Mouse (Mus musculus): Measurements from ENCODE around the gene Slc7a11. TPM values are rescaled to one million over a fixed set of nuclear protein-coding genes. Genes with fewer than 3 reads are reported as not detected.

The Slc7a11 gene
- total RNA-seq (2014; rRNA removed): 21.7 and 26.0 TPM in 2 replicates
- 3.3 and 3.9 TPM in 2 replicates for polyA plus RNA-seq (2015; fragmentation: Nextera tagmentation; extraction: Ambion mirVana)

DNA sequence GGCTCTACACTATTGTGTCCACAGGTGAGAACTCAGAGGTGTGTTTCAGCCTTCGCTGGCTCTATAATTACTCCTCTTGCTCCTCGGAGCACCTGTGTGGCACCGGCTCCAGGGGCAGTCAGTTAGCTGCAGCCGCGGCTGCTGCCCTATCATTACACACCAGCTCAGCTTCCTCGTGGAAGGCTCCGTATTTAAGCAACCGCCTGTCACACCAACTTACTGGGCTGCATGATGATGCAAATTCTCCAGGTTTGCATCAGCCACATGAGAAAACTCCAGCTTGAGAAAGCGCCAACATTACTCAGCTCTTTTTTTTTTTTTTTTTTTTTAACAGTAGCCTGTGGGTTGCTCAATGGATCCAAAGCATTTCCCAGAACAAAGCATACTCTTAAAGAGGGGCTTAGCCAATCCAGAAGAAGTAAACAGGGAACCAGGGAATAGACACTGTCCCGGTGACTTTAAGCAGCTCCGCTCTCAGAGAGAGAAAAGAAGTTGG is at the start of gene Slc7a11:
Gene Slc7a11, minus strand, starts transcription at position 194 of the 496 bp plus-strand sequence.
- H3K36me3 ChIP-seq (ENCODE audit: insufficient read depth, low read length): no peaks in the 10 kb centered on the region
- peak within 1 kb of the TSS; percentile 28 for H3K4me3 ChIP-seq (ENCODE audit: low read depth, low read length)
- H3K4me2 ChIP-seq (ENCODE audit: low read depth, low read length, poor library complexity, severe bottlenecking): peak within 1 kb of the TSS; percentile 59
- peak; percentile 65; the same call in 1 of the 2 replicates for ATAC-seq (ENCODE audit: low FRiP score)
- H3K4me1 ChIP-seq (ENCODE audit: insufficient read depth, low read length): no peaks in the 10 kb centered on the region
- H3K9me3 ChIP-seq (ENCODE audit: low read length): no peaks in the 10 kb centered on the region
- peak; percentile 64 for DNase-seq (ENCODE audit: low spot score)
- H3K27me3 ChIP-seq (ENCODE audit: insufficient read depth, low read length): no peaks in the 10 kb centered on the region
- no peak within 1 kb of the TSS for H3K9ac ChIP-seq (replicated peaks; ENCODE audit: low read length, poor library complexity, severe bottlenecking)
- H3K27ac ChIP-seq (ENCODE audit: low read depth, low read length): 0 out of 2 replicates have a peak within 1 kb of the TSS, but pooled peaks have one; percentile 28
- TF ChIP-seq CTCF (IDR thresholded peaks at IDR 0.05): no peak
- 1% methylated on average over 11 of the region's 11 CpGs for WGBS

DNA sequence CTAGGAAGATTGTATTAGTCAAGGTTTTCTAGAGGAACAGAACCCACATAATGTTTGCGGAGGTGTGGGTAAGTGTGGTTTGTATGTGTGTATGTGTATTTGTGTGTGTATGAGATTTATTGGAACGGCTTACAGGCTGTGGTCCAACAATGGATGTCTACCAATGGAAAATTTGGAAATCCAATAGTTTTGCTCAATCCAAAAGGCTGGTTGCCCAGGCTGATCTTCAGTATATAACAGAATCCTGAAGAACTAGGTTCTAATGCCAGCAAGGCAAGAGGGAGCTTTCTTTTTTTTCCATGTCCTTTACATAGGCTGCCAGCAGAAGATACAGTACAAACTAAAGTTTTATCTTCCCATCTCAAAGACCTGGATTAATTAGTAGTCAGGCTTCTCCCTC is 48.3 kb upstream of the Slc7a11 start:
- Histone ChIP-seq H3K9me3 (ENCODE audit: low read length) (no peaks in the 10 kb centered on the region), H3K36me3 (ENCODE audit: insufficient read depth, low read length) (no peaks in the 10 kb centered on the region), H3K4me1 (ENCODE audit: insufficient read depth, low read length) (no peaks in the 10 kb centered on the region), H3K4me2 (ENCODE audit: low read depth, low read length, poor library complexity, severe bottlenecking) (no peak overlapping the region), H3K27me3 (ENCODE audit: insufficient read depth, low read length) (no peaks in the 10 kb centered on the region), H3K4me3 (ENCODE audit: low read depth, low read length) (no peak overlapping the region), H3K9ac (replicated peaks; ENCODE audit: low read length, poor library complexity, severe bottlenecking) (no peak overlapping the region), H3K27ac (ENCODE audit: low read depth, low read length) (no peak overlapping the region)
- DNase-seq (ENCODE audit: low spot score) (no peak), ATAC-seq (ENCODE audit: low FRiP score) (no peak)
- TF ChIP-seq CTCF (IDR thresholded peaks at IDR 0.05): no peak
- WGBS: 100% methylated on average over 2 of the region's 2 CpGs

DNA sequence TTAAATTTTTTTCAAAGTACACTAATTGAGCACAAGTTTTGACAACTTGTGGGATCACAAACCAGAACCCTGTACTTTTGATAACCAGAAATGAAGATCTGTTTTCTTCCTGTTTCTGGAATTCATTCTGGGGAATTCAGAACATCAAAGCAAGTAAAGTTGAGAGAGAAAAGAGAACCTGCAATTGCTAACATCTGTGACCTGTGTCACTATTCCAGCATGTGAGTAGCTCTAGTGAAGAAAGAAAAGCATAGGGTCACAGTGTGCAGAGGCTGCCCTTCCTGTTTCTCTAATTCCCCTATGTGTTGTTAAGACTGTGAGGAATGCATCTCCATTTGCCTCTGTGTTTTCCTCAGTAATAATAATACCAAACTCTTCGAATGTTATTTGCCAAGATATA is 40.7 kb upstream of the Slc7a11 start:
- H3K27me3 ChIP-seq (ENCODE audit: insufficient read depth, low read length): no peaks in the 10 kb centered on the region
- TF ChIP-seq CTCF (IDR thresholded peaks at IDR 0.05): no peak
- 88% methylated on average over 1 of the region's 1 CpGs for WGBS
- H3K4me1 ChIP-seq (ENCODE audit: insufficient read depth, low read length): no peaks in the 10 kb centered on the region
- no peak overlapping the region for H3K4me2 ChIP-seq (ENCODE audit: low read depth, low read length, poor library complexity, severe bottlenecking)
- no peak overlapping the region for H3K4me3 ChIP-seq (ENCODE audit: low read depth, low read length)
- H3K27ac ChIP-seq (ENCODE audit: low read depth, low read length): no peak overlapping the region
- H3K9ac ChIP-seq (replicated peaks; ENCODE audit: low read length, poor library complexity, severe bottlenecking): no peak overlapping the region
- H3K9me3 ChIP-seq (ENCODE audit: low read length): no peaks in the 10 kb centered on the region
- DNase-seq (ENCODE audit: low spot score) (no peak), ATAC-seq (ENCODE audit: low FRiP score) (no peak)
- H3K36me3 ChIP-seq (ENCODE audit: insufficient read depth, low read length): no peaks in the 10 kb centered on the region

DNA sequence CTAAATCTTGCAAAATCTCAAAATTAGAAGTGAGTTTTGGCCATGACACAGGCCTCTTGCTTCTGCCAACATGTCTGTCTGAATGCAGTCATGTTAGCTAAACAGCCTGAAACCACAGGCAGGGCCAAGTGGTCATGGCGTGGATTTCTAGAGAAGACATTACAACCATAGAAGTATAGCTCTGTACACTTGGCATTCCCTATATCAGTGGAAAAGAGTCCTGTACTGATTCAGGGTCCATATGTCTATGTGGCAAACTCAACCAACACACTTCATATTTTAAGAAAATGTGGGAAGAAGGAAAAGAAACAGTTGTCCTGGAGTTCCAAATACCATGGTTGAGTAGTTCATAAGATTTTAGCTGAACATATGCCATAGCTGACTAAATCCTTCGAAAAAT is 18.8 kb upstream of the Slc7a11 start:
- TF ChIP-seq CTCF (IDR thresholded peaks at IDR 0.05): no peak
- H3K9me3 ChIP-seq (ENCODE audit: low read length): no peaks in the 10 kb centered on the region
- H3K4me3 ChIP-seq (ENCODE audit: low read depth, low read length): no peak overlapping the region
- H3K4me2 ChIP-seq (ENCODE audit: low read depth, low read length, poor library complexity, severe bottlenecking): no peak overlapping the region
- WGBS: 88% methylated on average over 2 of the region's 2 CpGs
- DNase-seq (ENCODE audit: low spot score) (no peak), ATAC-seq (ENCODE audit: low FRiP score) (no peak)
- H3K27me3 ChIP-seq (ENCODE audit: insufficient read depth, low read length): no peaks in the 10 kb centered on the region
- H3K36me3 ChIP-seq (ENCODE audit: insufficient read depth, low read length): no peaks in the 10 kb centered on the region
- no peaks in the 10 kb centered on the region for H3K4me1 ChIP-seq (ENCODE audit: insufficient read depth, low read length)
- no peak overlapping the region for H3K9ac ChIP-seq (replicated peaks; ENCODE audit: low read length, poor library complexity, severe bottlenecking)
- no peak overlapping the region for H3K27ac ChIP-seq (ENCODE audit: low read depth, low read length)

DNA sequence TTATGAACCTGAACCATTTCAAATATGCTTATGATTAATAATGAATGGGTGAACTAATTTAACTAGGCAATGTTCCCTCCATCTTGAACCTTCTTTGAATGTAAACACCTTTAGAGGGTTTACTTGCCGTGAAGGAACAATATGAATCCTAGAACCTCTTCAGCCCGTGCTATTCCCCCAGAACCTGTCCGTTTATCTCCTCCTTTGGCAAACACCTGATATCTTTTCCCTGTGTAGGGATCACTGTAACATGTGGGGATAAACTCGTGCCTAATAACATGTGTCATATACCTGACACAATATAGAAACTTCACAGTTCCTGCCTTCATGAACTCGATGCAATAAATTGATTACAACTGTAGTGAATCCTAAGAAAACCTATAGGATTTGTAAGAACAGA is 13.7 kb upstream of the Slc7a11 start:
- no peak for ATAC-seq (ENCODE audit: low FRiP score)
- no peaks in the 10 kb centered on the region for H3K9me3 ChIP-seq (ENCODE audit: low read length)
- H3K4me1 ChIP-seq (ENCODE audit: insufficient read depth, low read length): no peaks in the 10 kb centered on the region
- no peak overlapping the region for H3K4me3 ChIP-seq (ENCODE audit: low read depth, low read length)
- no peaks in the 10 kb centered on the region for H3K36me3 ChIP-seq (ENCODE audit: insufficient read depth, low read length)
- DNase-seq (ENCODE audit: low spot score): no peak
- H3K27ac ChIP-seq (ENCODE audit: low read depth, low read length): no peak overlapping the region
- WGBS: 91% methylated on average over 5 of the region's 5 CpGs
- no peaks in the 10 kb centered on the region for H3K27me3 ChIP-seq (ENCODE audit: insufficient read depth, low read length)
- no peak overlapping the region for H3K4me2 ChIP-seq (ENCODE audit: low read depth, low read length, poor library complexity, severe bottlenecking)
- no peak overlapping the region for H3K9ac ChIP-seq (replicated peaks; ENCODE audit: low read length, poor library complexity, severe bottlenecking)
- TF ChIP-seq CTCF (IDR thresholded peaks at IDR 0.05): no peak

DNA sequence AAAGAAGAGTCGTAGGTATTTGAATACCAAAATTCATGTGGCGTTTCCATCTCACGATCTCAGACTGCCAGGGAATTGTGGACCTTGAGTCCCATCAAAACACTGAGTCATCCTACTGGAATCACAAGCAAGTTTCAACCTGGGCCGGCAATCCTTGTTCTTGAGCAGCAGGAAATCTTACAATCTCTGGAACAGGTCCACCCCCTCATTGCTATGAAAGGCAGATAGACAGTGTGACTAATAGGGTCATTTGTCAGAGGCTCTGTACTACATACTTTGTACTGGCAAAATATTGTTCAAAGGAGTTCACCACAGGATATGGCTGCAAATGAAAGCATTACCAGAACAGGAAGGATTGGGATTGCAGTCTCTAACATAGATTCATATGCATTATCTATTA is 13.2 kb upstream of the Slc7a11 start:
- no peaks in the 10 kb centered on the region for H3K27me3 ChIP-seq (ENCODE audit: insufficient read depth, low read length)
- no peaks in the 10 kb centered on the region for H3K4me1 ChIP-seq (ENCODE audit: insufficient read depth, low read length)
- no peak overlapping the region for H3K27ac ChIP-seq (ENCODE audit: low read depth, low read length)
- H3K4me2 ChIP-seq (ENCODE audit: low read depth, low read length, poor library complexity, severe bottlenecking): no peak overlapping the region
- DNase-seq (ENCODE audit: low spot score): no peak
- H3K4me3 ChIP-seq (ENCODE audit: low read depth, low read length): no peak overlapping the region
- no peak for ATAC-seq (ENCODE audit: low FRiP score)
- H3K9me3 ChIP-seq (ENCODE audit: low read length): no peaks in the 10 kb centered on the region
- no peak overlapping the region for H3K9ac ChIP-seq (replicated peaks; ENCODE audit: low read length, poor library complexity, severe bottlenecking)
- no peaks in the 10 kb centered on the region for H3K36me3 ChIP-seq (ENCODE audit: insufficient read depth, low read length)
- 49% methylated on average over 4 of the region's 4 CpGs for WGBS
- TF ChIP-seq CTCF (IDR thresholded peaks at IDR 0.05): no peak

Data from midbrain, postnatal 0 days (tissue).